Mouse (Mus musculus) heart, adult 9 months (tissue): ENCODE results near the gene Atp6v1e2.

Source experiments
- DNase-seq, 2 experiments: peaks; one replicate each; pipeline ENCODE4 v3.0.0; 2022; ENCODE audit warnings: low spot score in 2 of 2

Atp6v1e2 gene

GRCm38 (mm10) chr17:86965121-86965520, 17.4 kb upstream of the Atp6v1e2 start:
- no peak for DNase-seq

- DNase-seq, result peak; percentile 90 to 94
These were observed 16.8 kb upstream of the Atp6v1e2 start for GRCm38 (mm10) chr17:86964502-86964901.

GRCm38 (mm10) chr17:86964041-86964440, 16.3 kb upstream of the Atp6v1e2 start:
- no peak for DNase-seq

- DNase-seq, result no peak
These were observed 15.8 kb upstream of the Atp6v1e2 start for GRCm38 (mm10) chr17:86963586-86963902.

GRCm38 (mm10) chr17:86962894-86963585, 15.3 kb upstream of the Atp6v1e2 start, which contains the start of gene Rhoq:
Rhoq (plus strand) TSS chr17:86963082.
- peak; percentile 91 to 92 for DNase-seq

GRCm38 (mm10) chr17:86962297-86962893, 14.7 kb upstream of the Atp6v1e2 start:
- peak; percentile 91 to 94 for DNase-seq

- peak; percentile 76 to 81 for DNase-seq
These were observed 13.7 kb upstream of the Atp6v1e2 start for GRCm38 (mm10) chr17:86961301-86961841.

GRCm38 (mm10) chr17:86957968-86958367, 10.3 kb upstream of the Atp6v1e2 start:
- no peak for DNase-seq

GRCm38 (mm10) chr17:86957239-86957638, 9.5 kb upstream of the Atp6v1e2 start:
- DNase-seq, result no peak

- peak; percentile 64 to 72 for DNase-seq
These were observed 1.1 kb upstream of the Atp6v1e2 start for GRCm38 (mm10) chr17:86948801-86949200.

- DNase-seq, result no peak
These were observed 1.6 kb downstream of the Atp6v1e2 start for GRCm38 (mm10) chr17:86946078-86946477.

- no peak for DNase-seq
These were observed 4.5 kb downstream of the Atp6v1e2 start for GRCm38 (mm10) chr17:86943158-86943557.

- no peak for DNase-seq
These were observed 5.6 kb downstream of the Atp6v1e2 start for GRCm38 (mm10) chr17:86942112-86942511.

- DNase-seq, result no peak
These were observed 9.0 kb downstream of the Atp6v1e2 start for GRCm38 (mm10) chr17:86938683-86939082.

GRCm38 (mm10) chr17:86937497-86938155, 10.1 kb downstream of the Atp6v1e2 start:
- peak; percentile 82 to 89 for DNase-seq

GRCm38 (mm10) chr17:86937064-86937463, 10.6 kb downstream of the Atp6v1e2 start:
- DNase-seq, result no peak

GRCm38 (mm10) chr17:86932896-86933295, 14.8 kb downstream of the Atp6v1e2 start:
- no peak for DNase-seq

GRCm38 (mm10) chr17:86929981-86930380, 17.7 kb downstream of the Atp6v1e2 start:
- DNase-seq, result no peak

- no peak for DNase-seq
These were observed 18.3 kb downstream of the Atp6v1e2 start for GRCm38 (mm10) chr17:86929355-86929754.

- DNase-seq, result no peak
These were observed 20.9 kb downstream of the Atp6v1e2 start for GRCm38 (mm10) chr17:86926836-86927235.

GRCm38 (mm10) chr17:86924679-86925078, 23.0 kb downstream of the Atp6v1e2 start:
- DNase-seq, result no peak

GRCm38 (mm10) chr17:86919729-86920128, 28.0 kb downstream of the Atp6v1e2 start:
- DNase-seq, result peak in 1 of 2 experiments; percentile 14

- peak in 1 of 2 experiments; percentile 29 for DNase-seq
These were observed 28.9 kb downstream of the Atp6v1e2 start for GRCm38 (mm10) chr17:86918786-86919185.
